Mouse (Mus musculus) E14TG2a.4 (cell line): Measurements from ENCODE around the gene Ercc2.

ENCODE experiments used
- CTCF ChIP-seq: conservative IDR thresholded peaks from 2 replicates; pipeline ENCODE4 v1.5.1; 2014; ENCODE audit warnings: low read length
- NANOG ChIP-seq: IDR thresholded peaks from 2 replicates; pipeline ENCODE4 v1.6.1; 2014; ENCODE audit warnings: borderline replicate concordance, low read length, mixed read lengths
- POU5F1 ChIP-seq: IDR thresholded peaks from 2 replicates; pipeline ENCODE4 v1.6.1; 2014; ENCODE audit warnings: low read length, borderline replicate concordance

GRCm38 (mm10) chr7:19404476-19404875, 22.7 kb downstream of the Ercc2 start, which contains the start of gene Ckm:
- TF ChIP-seq CTCF = no peak
- TF ChIP-seq NANOG = no peak
- no peak for TF ChIP-seq POU5F1
